Mouse (Mus musculus) spleen, adult 2 months (tissue): ENCODE data around the gene Ak5.

Experiments
- CTCF ChIP-seq: fragments of 200-500 bp; IDR thresholded peaks from 2 replicates; pipeline ENCODE4 v1.5.1; 2011; ENCODE audit warnings: mild to moderate bottlenecking, inconsistent platforms; ENCODE audit not compliant: insufficient read depth, insufficient read length, insufficient replicate concordance; ENCODE audit errors: extremely low read depth
- POLR2A ChIP-seq: fragments of 200-500 bp; IDR thresholded peaks from 2 replicates; pipeline ENCODE4 v1.6.1; 2011; ENCODE audit warnings: low read depth, low read length, inconsistent platforms

DNA sequence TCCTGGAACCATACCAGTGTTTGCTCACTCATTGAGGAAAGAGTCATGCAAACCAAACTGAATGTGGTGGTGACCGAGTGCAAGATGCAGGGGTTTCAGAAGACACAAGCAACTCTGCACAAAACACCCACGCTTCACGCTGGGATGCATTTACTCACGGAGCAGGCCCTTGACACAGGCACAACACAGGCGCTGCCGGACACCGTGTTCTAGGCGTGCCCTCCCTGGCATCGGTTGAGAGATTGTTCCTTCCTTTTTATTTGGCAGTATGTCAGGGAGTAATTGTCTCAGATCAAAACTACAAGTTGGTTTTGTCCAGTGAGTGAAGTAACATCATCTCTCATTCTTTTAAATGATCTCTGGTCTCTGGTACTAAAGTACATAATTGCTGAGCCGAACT is 205.3 kb downstream of the Ak5 start:
- TF ChIP-seq CTCF (no peak), POLR2A (no peak)
